Mouse (Mus musculus): ENCODE results near the gene Mcu. TPM values are rescaled to one million over a fixed set of nuclear protein-coding genes. Genes with fewer than 3 reads are reported as not detected.

Mcu gene
- polyA plus RNA-seq, 1 experiment: 13.1 TPM

DNA sequence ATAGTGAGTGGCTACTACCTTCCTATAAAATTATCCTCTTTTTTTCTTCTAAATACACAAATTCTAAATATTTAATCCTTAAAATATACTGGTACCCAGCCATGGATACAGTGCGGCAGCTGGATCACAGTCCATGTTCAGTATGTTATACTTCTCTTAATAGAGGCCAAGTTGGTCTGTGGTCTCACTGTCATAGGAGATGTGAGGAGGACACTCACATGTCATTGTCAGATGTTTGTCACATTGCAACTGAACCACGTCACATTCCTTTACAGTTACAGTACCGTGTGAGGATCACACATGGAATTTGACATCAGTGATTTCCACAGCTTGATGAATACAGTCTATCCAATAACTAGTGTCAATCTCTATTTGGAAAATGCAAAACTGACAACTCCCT is 36.8 kb downstream of the Mcu start:
- 91% methylated on average over 3 of the region's 3 CpGs for WGBS
- TF ChIP-seq CTCF (IDR thresholded peaks at IDR 0.05; ENCODE audit: insufficient read depth, low read length) (no peak), POLR2A (IDR thresholded peaks at IDR 0.05; ENCODE audit: borderline replicate concordance, extremely low read depth, low read depth, low read length) (no peak)
- Histone ChIP-seq H3K4me3 (replicated peaks; ENCODE audit: extremely low read depth, low read depth, low read length) (no peak overlapping the region), H3K4me1 (ENCODE audit: control insufficient read depth, insufficient read depth, low read length) (peaks cover 17% of the 10 kb centered on the region; the same call in 1 of the 2 replicates)
- DNase-seq: no peak

DNA sequence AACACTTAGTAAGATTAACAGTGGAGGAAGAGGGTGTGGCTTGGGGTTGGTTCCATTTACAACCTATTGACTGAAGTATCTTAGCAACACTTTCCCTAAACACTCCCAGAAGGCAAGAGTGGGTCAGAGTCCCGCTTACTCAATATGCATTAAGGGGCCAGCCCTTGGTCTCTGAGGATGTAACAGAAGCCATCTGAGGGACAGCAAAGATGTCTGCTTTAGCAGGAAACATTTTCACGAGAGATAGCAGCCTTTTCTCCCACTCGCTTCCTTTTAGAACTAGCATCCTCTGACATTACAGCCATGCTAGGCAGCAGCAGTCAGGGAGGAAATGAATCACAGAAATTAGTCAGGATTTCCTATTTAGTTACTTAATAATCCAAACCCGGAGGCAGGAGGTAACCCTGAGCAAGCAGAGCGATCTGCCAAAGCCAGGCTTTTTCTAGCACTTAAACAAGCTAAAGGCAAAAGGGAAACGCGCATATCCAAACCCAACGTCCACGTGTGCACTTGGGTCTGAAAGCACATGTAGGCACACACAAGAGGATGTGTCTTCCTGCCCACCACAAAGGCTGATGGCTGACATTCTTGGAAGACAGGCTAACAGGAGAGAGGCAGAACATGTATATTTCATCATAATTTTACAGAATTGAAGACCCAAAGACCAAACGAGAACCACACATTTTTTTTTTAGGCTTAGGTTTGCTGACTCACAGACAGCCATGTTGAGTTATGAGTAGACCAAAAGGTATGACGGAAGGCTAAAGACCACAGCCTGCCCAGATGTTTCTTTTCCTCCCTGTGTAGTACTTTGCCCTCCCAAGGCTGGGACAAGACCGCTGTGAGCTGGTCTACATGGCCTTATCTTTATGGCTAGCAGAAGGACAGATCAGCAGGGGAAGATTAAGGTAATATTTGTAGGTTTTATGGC is 38.4 kb downstream of the Mcu start:
- peak; percentile 39 for DNase-seq
- Histone ChIP-seq H3K4me3 (replicated peaks; ENCODE audit: extremely low read depth, low read depth, low read length) (no peak overlapping the region), H3K4me1 (ENCODE audit: control insufficient read depth, insufficient read depth, low read length) (peaks cover 17% of the 10 kb centered on the region; the same call in 1 of the 2 replicates)
- no peak for TF ChIP-seq CTCF (IDR thresholded peaks at IDR 0.05; ENCODE audit: insufficient read depth, low read length)
- TF ChIP-seq POLR2A (IDR thresholded peaks at IDR 0.05; ENCODE audit: borderline replicate concordance, extremely low read depth, low read depth, low read length): no peak
- WGBS: 20% methylated on average over 12 of the region's 12 CpGs

DNA sequence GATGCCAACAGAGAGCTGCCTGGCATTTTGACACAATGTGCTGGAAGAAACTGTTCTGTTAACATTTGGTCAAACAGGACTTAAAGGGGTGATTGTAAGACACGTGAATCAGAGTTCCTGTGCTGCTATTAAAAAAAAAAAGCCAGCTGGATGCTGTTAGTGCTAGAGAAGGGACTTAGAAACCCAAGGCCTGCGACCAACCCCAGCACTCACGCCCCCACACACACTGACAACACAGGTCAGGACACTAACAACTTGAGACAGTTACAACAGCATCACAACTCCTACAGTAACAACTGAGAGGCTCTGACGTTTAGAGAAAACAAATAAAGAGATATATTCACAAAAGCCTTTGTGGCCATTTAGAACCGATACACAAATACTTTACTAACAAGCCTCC is 40.2 kb downstream of the Mcu start:
- Histone ChIP-seq H3K4me1 (ENCODE audit: control insufficient read depth, insufficient read depth, low read length) (peaks cover 17% of the 10 kb centered on the region; the same call in 1 of the 2 replicates), H3K4me3 (replicated peaks; ENCODE audit: extremely low read depth, low read depth, low read length) (no peak overlapping the region)
- no peak for DNase-seq
- 43% methylated on average over 5 of the region's 5 CpGs for WGBS
- no peak for TF ChIP-seq CTCF (IDR thresholded peaks at IDR 0.05; ENCODE audit: insufficient read depth, low read length)
- no peak for TF ChIP-seq POLR2A (IDR thresholded peaks at IDR 0.05; ENCODE audit: borderline replicate concordance, extremely low read depth, low read depth, low read length)

DNA sequence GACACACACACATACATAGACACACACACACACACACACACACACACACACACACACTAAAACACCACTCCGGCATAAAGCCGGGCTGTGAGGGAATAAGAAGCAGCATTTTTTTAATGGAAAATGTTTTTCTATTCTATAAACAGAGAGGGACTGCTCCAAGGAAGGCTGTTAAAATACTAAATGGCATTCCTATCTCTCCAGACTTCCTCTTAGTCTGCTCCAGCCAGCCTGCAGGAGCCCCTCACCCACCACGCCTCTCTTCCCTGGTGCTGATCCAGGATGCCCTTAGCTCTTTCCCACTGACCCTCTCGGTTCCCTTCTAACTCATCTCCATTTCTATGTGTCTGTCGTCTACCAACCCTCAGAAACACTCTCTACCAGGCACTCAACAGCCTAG is 44.5 kb downstream of the Mcu start:
- no peak for TF ChIP-seq CTCF (IDR thresholded peaks at IDR 0.05; ENCODE audit: insufficient read depth, low read length)
- TF ChIP-seq POLR2A (IDR thresholded peaks at IDR 0.05; ENCODE audit: borderline replicate concordance, extremely low read depth, low read depth, low read length): no peak
- Histone ChIP-seq H3K4me1 (ENCODE audit: control insufficient read depth, insufficient read depth, low read length) (peaks cover 13% of the 10 kb centered on the region), H3K4me3 (replicated peaks; ENCODE audit: extremely low read depth, low read depth, low read length) (no peak overlapping the region)
- WGBS: 57% methylated on average over 5 of the region's 5 CpGs
- no peak for DNase-seq

DNA sequence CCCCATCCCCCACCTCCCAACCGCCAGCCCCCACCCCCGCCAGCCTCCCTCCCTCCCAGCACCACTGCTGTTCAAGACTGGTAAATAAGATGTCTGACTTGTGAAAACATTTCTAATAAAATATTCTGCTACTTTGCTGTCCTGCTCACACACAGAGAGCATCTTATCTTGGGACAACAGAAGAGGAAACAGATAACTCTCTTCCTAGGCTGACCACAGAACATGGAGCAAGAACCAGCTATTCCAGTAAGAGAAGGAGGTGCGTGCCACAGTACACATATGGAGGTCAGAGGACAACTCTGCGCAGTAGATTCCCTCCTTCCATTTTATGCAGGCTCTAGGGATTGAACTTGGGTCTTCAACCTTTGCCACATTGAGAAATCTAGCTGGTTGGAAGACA is 45.2 kb downstream of the Mcu start:
- no peak overlapping the region for H3K4me3 ChIP-seq (replicated peaks; ENCODE audit: extremely low read depth, low read depth, low read length)
- 84% methylated on average over 4 of the region's 4 CpGs for WGBS
- no peak for DNase-seq
- TF ChIP-seq POLR2A (IDR thresholded peaks at IDR 0.05; ENCODE audit: borderline replicate concordance, extremely low read depth, low read depth, low read length) (no peak), CTCF (IDR thresholded peaks at IDR 0.05; ENCODE audit: insufficient read depth, low read length) (no peak)
- H3K4me1 ChIP-seq (ENCODE audit: control insufficient read depth, insufficient read depth, low read length): peaks cover 11% of the 10 kb centered on the region

DNA sequence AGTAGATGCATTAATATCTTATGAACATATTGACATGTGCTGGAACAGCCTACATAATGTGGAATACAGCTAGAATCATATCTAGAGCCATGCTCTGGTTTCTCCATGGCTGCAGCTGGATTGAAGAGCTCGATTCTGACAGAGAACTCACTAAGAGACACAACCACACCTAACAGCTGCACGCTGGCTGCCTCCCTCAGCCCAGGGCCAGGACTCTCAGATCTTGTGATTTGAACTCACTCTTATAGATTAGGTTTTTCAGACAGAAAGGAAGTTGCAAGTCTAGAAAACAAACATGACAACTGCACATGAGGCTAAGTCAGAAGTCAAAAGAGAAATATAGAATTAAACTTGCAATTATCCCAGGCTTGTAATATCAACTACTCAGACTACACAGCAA is 45.7 kb downstream of the Mcu start:
- no peak for DNase-seq
- TF ChIP-seq POLR2A (IDR thresholded peaks at IDR 0.05; ENCODE audit: borderline replicate concordance, extremely low read depth, low read depth, low read length): no peak
- Histone ChIP-seq H3K4me1 (ENCODE audit: control insufficient read depth, insufficient read depth, low read length) (peaks cover 9% of the 10 kb centered on the region), H3K4me3 (replicated peaks; ENCODE audit: extremely low read depth, low read depth, low read length) (no peak overlapping the region)
- 62% methylated on average over 2 of the region's 2 CpGs for WGBS

DNA sequence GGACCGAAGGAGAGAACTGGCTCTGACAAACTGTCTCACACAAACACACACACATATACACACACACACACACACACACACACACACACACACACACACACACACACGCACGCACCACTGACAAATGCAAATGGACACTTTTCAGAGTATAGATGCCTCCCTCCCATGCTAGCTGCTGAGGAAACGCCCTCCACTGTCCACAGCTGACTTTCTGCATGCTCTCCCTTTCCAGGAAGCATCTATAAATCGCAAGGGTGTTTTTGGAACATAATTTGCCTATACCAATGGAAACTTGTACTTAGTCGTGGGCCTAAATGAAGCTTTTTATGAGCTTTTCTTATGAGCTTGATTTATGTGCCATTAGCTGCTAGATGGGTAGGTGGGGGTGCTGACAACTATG is 46.1 kb downstream of the Mcu start:
- TF ChIP-seq POLR2A (IDR thresholded peaks at IDR 0.05; ENCODE audit: borderline replicate concordance, extremely low read depth, low read depth, low read length) (no peak), CTCF (IDR thresholded peaks at IDR 0.05; ENCODE audit: insufficient read depth, low read length) (no peak)

DNA sequence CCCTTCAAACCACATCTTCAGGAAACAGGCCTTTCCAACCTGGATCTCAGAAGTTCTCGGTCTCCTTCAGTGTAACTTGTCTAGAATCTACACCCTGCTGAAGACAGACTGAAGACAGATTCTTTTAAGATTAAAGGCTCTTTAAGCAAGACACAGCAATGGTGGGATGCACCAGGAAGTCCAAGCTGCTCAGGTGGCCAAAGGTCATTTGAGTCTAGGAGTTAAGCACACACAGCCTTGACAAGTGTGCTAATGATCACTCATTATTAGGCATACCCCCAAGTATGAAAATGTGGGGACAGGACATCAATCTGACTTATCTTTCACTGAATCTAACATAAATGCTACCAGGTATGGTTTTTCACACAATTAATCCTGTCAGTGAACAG is 47.0 kb downstream of the Mcu start:
- DNase-seq: no peak
- Histone ChIP-seq H3K4me1 (ENCODE audit: control insufficient read depth, insufficient read depth, low read length) (peaks cover 14% of the 10 kb centered on the region), H3K4me3 (replicated peaks; ENCODE audit: extremely low read depth, low read depth, low read length) (no peak overlapping the region)
- WGBS: 92% methylated on average over 1 of the region's 1 CpGs
- TF ChIP-seq CTCF (IDR thresholded peaks at IDR 0.05; ENCODE audit: insufficient read depth, low read length) (no peak), POLR2A (IDR thresholded peaks at IDR 0.05; ENCODE audit: borderline replicate concordance, extremely low read depth, low read depth, low read length) (no peak)

More for the DNA sequence above, 46.1 kb downstream of the Mcu start:
- WGBS: 65% methylated on average over 6 of the region's 6 CpGs
- Histone ChIP-seq H3K4me3 (replicated peaks; ENCODE audit: extremely low read depth, low read depth, low read length) (no peak overlapping the region), H3K4me1 (ENCODE audit: control insufficient read depth, insufficient read depth, low read length) (peaks cover 9% of the 10 kb centered on the region)
- DNase-seq: no peak

DNA sequence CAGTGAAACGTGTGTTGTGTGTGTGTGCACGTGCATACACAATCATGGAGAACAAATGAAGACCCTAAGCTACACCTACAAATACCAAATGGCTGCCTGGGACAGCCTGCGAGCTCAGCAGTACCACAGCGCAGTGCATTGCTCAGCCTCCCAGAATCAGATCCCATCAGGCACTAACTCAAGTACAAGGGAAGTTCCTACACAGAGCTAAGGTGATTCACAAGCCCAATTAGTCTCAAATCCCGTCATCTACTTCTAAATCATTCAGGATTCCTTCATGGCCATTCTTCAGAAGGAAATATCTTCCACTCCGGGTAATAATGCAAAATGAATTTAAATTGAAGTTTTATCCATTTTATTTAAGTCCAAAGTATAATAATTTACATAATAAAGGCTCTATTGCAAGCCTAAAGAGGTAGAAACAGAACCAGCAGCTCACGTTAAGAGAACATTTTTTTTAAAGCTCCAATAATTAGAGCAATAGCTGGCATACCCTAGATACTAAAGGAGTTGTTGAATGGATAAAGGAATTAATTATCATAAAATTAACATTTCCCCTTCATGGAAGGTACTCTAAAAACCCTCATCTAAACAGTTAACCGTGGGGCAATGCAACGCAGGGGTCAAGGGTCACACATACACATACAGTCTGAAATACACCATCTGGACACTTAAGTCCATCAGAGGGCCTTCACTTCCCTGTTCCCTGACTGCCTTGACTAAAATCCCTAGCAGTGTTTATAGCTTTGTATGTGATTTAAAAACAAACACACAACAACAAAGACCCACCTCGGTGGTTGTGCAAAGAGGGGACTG is 47.6 kb downstream of the Mcu start:
- DNase-seq: no peak
- TF ChIP-seq CTCF (IDR thresholded peaks at IDR 0.05; ENCODE audit: insufficient read depth, low read length) (no peak), POLR2A (IDR thresholded peaks at IDR 0.05; ENCODE audit: borderline replicate concordance, extremely low read depth, low read depth, low read length) (no peak)
- no peak overlapping the region for H3K4me3 ChIP-seq (replicated peaks; ENCODE audit: extremely low read depth, low read depth, low read length)
- peaks cover 14% of the 10 kb centered on the region for H3K4me1 ChIP-seq (ENCODE audit: control insufficient read depth, insufficient read depth, low read length)
- WGBS: 76% methylated on average over 10 of the region's 10 CpGs

All from lung, adult 2 months (tissue).